Comparison of ENCODE assay signal across 7 mouse cellular contexts in genomic region chr13:48878534-48878933, GRCm38 (mm10). TPM values are rescaled to one million over a fixed set of nuclear protein-coding genes. Genes with fewer than 3 reads are reported as not detected.
DNase-seq lines count a peak whose midpoint lies in the region; ATAC-seq lines count a peak whose summit lies in the region.

No protein-coding gene starts in this region.

- no peaks in the 10 kb centered on the region for H3K9me3 ChIP-seq in intestine, embryonic 15.5 days
- H3K9me3 ChIP-seq in midbrain, embryonic 10.5 days (replicated peaks) = no peaks in the 10 kb centered on the region

- intact Hi-C loops in gastrocnemius, postnatal 36 days (cut with DNase I) = loop anchor here (5.0 kb wide), 1 partner anchor 89 kb away; the partner anchor contains the start of gene Fam120a
- intact Hi-C loops in left cerebral cortex, postnatal 25 days (cut with DNase I) = loop anchor here (2.0 to 5.0 kb wide), 2 partner anchors 88 to 294 kb away; no protein-coding TSS in a partner anchor

- peak overlapping the region; percentile 71 for H3K27ac ChIP-seq in intestine, embryonic 15.5 days
- peak overlapping the region; percentile 92 for H3K27ac ChIP-seq in midbrain, embryonic 10.5 days (replicated peaks)

- peak; percentile 97 to 98 for DNase-seq in adrenal gland, adult 18-20 months (ENCODE audit: low spot score in 2 of 2)
- peak; percentile 99 for DNase-seq in embryo, embryonic 11 days
- DNase-seq in gastrocnemius, postnatal 36 days = peak; percentile 97 to 98
- DNase-seq in left cerebral cortex, postnatal 25 days (ENCODE audit: low spot score in 2 of 2) = peak; percentile 99
- DNase-seq in midbrain, embryonic 10.5 days (ENCODE audit: low spot score) = peak; percentile 98
- peak; percentile 99 for DNase-seq in right cerebral cortex, postnatal 4 days

- H3K27me3 ChIP-seq in intestine, embryonic 15.5 days (replicated peaks) = no peaks in the 10 kb centered on the region
- no peaks in the 10 kb centered on the region for H3K27me3 ChIP-seq in midbrain, embryonic 10.5 days (ENCODE audit: low read depth, poor library complexity, severe bottlenecking)

- WGBS in intestine, embryonic 15.5 days = under 1% methylated on average over 36 of the region's 36 CpGs
- WGBS in midbrain, embryonic 10.5 days = under 1% methylated on average over 36 of the region's 36 CpGs

- peak; percentile 100 for ATAC-seq in intestine, embryonic 15.5 days

- 0 out of 2 replicates have a peak, but pooled peaks cover 6% of the 10 kb centered on the region for H3K4me1 ChIP-seq in intestine, embryonic 15.5 days (replicated peaks)
- peaks cover 16% of the 10 kb centered on the region for H3K4me1 ChIP-seq in midbrain, embryonic 10.5 days

- peaks cover 13% of the 10 kb centered on the region for H3K36me3 ChIP-seq in intestine, embryonic 15.5 days
- peaks cover 53% of the 10 kb centered on the region for H3K36me3 ChIP-seq in midbrain, embryonic 10.5 days

- peak overlapping the region; percentile 29 for H3K4me3 ChIP-seq in intestine, embryonic 15.5 days (replicated peaks)
- peak overlapping the region; percentile 53 for H3K4me3 ChIP-seq in midbrain, embryonic 10.5 days

- peak overlapping the region; percentile 64 for H3K4me2 ChIP-seq in intestine, embryonic 15.5 days (replicated peaks)

- peak overlapping the region; percentile 52 for H3K9ac ChIP-seq in intestine, embryonic 15.5 days

RNA-seq across cellular contexts. Expression of gene Phf2, which starts 7.6 kb away (rescaled TPM):
- total RNA-seq in adrenal gland, adult 18-20 months (2021) = 10 to 100 TPM; 46.7 to 47.4 TPM
- total RNA-seq in gastrocnemius, postnatal 36 days (2021) = 10 to 100 TPM; 23.7 to 28.5 TPM
- 5.5 and 6.3 TPM in 2 replicates for polyA plus RNA-seq in intestine, embryonic 15.5 days (2015; fragmentation: Nextera tagmentation; extraction: Ambion mirVana)
- 10 to 100 TPM; 32.8 to 33.0 TPM for total RNA-seq in left cerebral cortex, postnatal 25 days (2021)
- 6.6 and 9.3 TPM in 2 replicates for polyA plus RNA-seq in midbrain, embryonic 10.5 days (2016; fragmentation: Nextera tagmentation; extraction: Ambion mirVana)

Comparison
In these comparisons a context has a peak if more than half of its experiments do, and no peak if none do; other contexts are left out.
1. Peak in every context shown above with its lines: DNase-seq, ATAC-seq, H3K4me3 ChIP-seq and H3K27ac ChIP-seq.